In genomic region chr6:52234428-52235140, GRCm38 (mm10) we compare ENCODE assay signal across 10 mouse cellular contexts. TPM values are rescaled to one million over a fixed set of nuclear protein-coding genes. Genes with fewer than 3 reads are reported as not detected.
DNase-seq lines count a peak whose midpoint lies in the region; ATAC-seq lines count a peak whose summit lies in the region.
"Had no signal": no experiment of that assay in that cellular context is flagged by ENCODE, and none has a peak within 500 bp of the region (broad histone marks: within the 10 kb centered on the region; RNA-seq: fewer than 3 reads in every experiment).

No protein-coding gene starts in this region.

- H3K27me3 ChIP-seq in forebrain, embryonic 10.5 days (ENCODE audit: poor library complexity, severe bottlenecking) = peaks cover 100% of the 10 kb centered on the region
- H3K27me3 ChIP-seq in forebrain, embryonic 14.5 days (replicated peaks; ENCODE audit: control insufficient read depth, insufficient read depth, low read length) = peaks cover 92% of the 10 kb centered on the region
- peaks cover 56% of the 10 kb centered on the region for H3K27me3 ChIP-seq in limb, embryonic 10.5 days (ENCODE audit: low read depth, poor library complexity, severe bottlenecking)

- H3K9me3 ChIP-seq in forebrain, embryonic 10.5 days = no peaks in the 10 kb centered on the region
- H3K9me3 ChIP-seq in forebrain, embryonic 14.5 days (replicated peaks; ENCODE audit: control insufficient read depth, low read length) = no peaks in the 10 kb centered on the region
- no peaks in the 10 kb centered on the region for H3K9me3 ChIP-seq in limb, embryonic 10.5 days (replicated peaks)

- H3K4me1 ChIP-seq in forebrain, embryonic 10.5 days = peaks cover 13% of the 10 kb centered on the region
- H3K4me1 ChIP-seq in forebrain, embryonic 14.5 days (ENCODE audit: control insufficient read depth, insufficient read depth, low read length) = no peaks in the 10 kb centered on the region
- peaks cover 32% of the 10 kb centered on the region for H3K4me1 ChIP-seq in limb, embryonic 10.5 days

- 1% methylated on average over 66 of the region's 68 CpGs for WGBS in forebrain, embryonic 10.5 days
- WGBS in forebrain, embryonic 14.5 days = under 1% methylated on average over 61 of the region's 68 CpGs
- WGBS in limb, embryonic 10.5 days = under 1% methylated on average over 68 of the region's 68 CpGs

- no peak for DNase-seq in forebrain, embryonic 10.5 days (ENCODE audit: extremely low spot score, low spot score)
- no peak for DNase-seq in forebrain, embryonic 14.5 days (ENCODE audit: low spot score)
- DNase-seq in urinary bladder, adult 2 months (ENCODE audit: low spot score) = peak; percentile 72
- no peak for DNase-seq in urinary bladder, postnatal 25 days (ENCODE audit: low spot score)
- DNase-seq in limb, embryonic 10.5 days (ENCODE audit: low spot score) = peak; percentile 88
- no peak for DNase-seq in layer of hippocampus, postnatal 36 days
- DNase-seq in Muller cell, postnatal 12 days (ENCODE audit: inconsistent ontology term) = no peak
- no peak for DNase-seq in layer of hippocampus, postnatal 10 days (ENCODE audit: low spot score in 2 of 2)

- H3K4me3 ChIP-seq in forebrain, embryonic 10.5 days = 0 out of 2 replicates have a peak overlapping the region, but pooled peaks have one; percentile 2
- no peak overlapping the region for H3K4me3 ChIP-seq in forebrain, embryonic 14.5 days (ENCODE audit: low read depth, low read length)
- peak overlapping the region; percentile 90 for H3K4me3 ChIP-seq in limb, embryonic 10.5 days
- H3K4me3 ChIP-seq: left cerebral cortex, adult 2 months had no signal

- H3K9ac ChIP-seq in forebrain, embryonic 14.5 days (ENCODE audit: low read length) = no peak overlapping the region

- ATAC-seq in forebrain, embryonic 14.5 days = no peak

- H3K27ac ChIP-seq in forebrain, embryonic 10.5 days = no peak overlapping the region
- no peak overlapping the region for H3K27ac ChIP-seq in forebrain, embryonic 14.5 days (ENCODE audit: low read depth, low read length)
- peak overlapping the region; percentile 99 for H3K27ac ChIP-seq in limb, embryonic 10.5 days
- H3K27ac ChIP-seq: left cerebral cortex, adult 2 months had no signal

- H3K36me3 ChIP-seq in forebrain, embryonic 10.5 days (replicated peaks) = no peaks in the 10 kb centered on the region
- no peaks in the 10 kb centered on the region for H3K36me3 ChIP-seq in forebrain, embryonic 14.5 days (ENCODE audit: control insufficient read depth, insufficient read depth, low read length)
- peaks cover 69% of the 10 kb centered on the region for H3K36me3 ChIP-seq in limb, embryonic 10.5 days

- no peak overlapping the region for H3K4me2 ChIP-seq in forebrain, embryonic 14.5 days (ENCODE audit: low read length)

RNA-seq across cellular contexts. Expression of gene Hoxa9, which starts 3.7 kb away (rescaled TPM):
- not detected in 2 replicates for polyA plus RNA-seq in forebrain, embryonic 10.5 days (2016; fragmentation: Nextera tagmentation; extraction: Ambion mirVana)
- not detected in 2 replicates for polyA plus RNA-seq in forebrain, embryonic 14.5 days (2014; fragmentation: Nextera tagmentation; extraction: Ambion mirVana)
- 48.1 and 60.0 TPM in 2 replicates for polyA plus RNA-seq in urinary bladder, adult 2 months (2012; rRNA removed)
- 95.7 and 123 TPM in 2 replicates for polyA plus RNA-seq in limb, embryonic 10.5 days (2016; fragmentation: Nextera tagmentation; extraction: Ambion mirVana)
- total RNA-seq in layer of hippocampus, postnatal 36 days (2021) = not detected
- total RNA-seq in layer of hippocampus, postnatal 10 days (2021) = not detected
- total RNA-seq: left cerebral cortex, adult 2 months had no signal

RNA-seq across cellular contexts. Expression of gene Hoxa10, which starts 6.1 kb away (rescaled TPM):
- polyA plus RNA-seq in forebrain, embryonic 10.5 days (2016; fragmentation: Nextera tagmentation; extraction: Ambion mirVana) = not detected in 2 replicates
- polyA plus RNA-seq in forebrain, embryonic 14.5 days (2014; fragmentation: Nextera tagmentation; extraction: Ambion mirVana) = not detected in 2 replicates
- polyA plus RNA-seq in urinary bladder, adult 2 months (2012; rRNA removed) = 79.4 and 93.6 TPM in 2 replicates
- polyA plus RNA-seq in limb, embryonic 10.5 days (2016; fragmentation: Nextera tagmentation; extraction: Ambion mirVana) = 175 and 195 TPM in 2 replicates
- total RNA-seq in layer of hippocampus, postnatal 36 days (2021) = not detected
- total RNA-seq in layer of hippocampus, postnatal 10 days (2021) = not detected
- total RNA-seq: left cerebral cortex, adult 2 months had no signal
- polyA plus RNA-seq: spleen, adult 2 months had no signal

RNA-seq across cellular contexts. Expression of gene Hoxa11, which starts 11.0 kb away (rescaled TPM):
- polyA plus RNA-seq in forebrain, embryonic 10.5 days (2016; fragmentation: Nextera tagmentation; extraction: Ambion mirVana) = not detected in 2 replicates
- not detected in 2 replicates for polyA plus RNA-seq in forebrain, embryonic 14.5 days (2014; fragmentation: Nextera tagmentation; extraction: Ambion mirVana)
- polyA plus RNA-seq in urinary bladder, adult 2 months (2012; rRNA removed) = 25.4 and 29.2 TPM in 2 replicates
- polyA plus RNA-seq in limb, embryonic 10.5 days (2016; fragmentation: Nextera tagmentation; extraction: Ambion mirVana) = 71.6 and 74.9 TPM in 2 replicates
- total RNA-seq in layer of hippocampus, postnatal 36 days (2021) = not detected
- total RNA-seq in layer of hippocampus, postnatal 10 days (2021) = not detected
- total RNA-seq: left cerebral cortex, adult 2 months had no signal
- polyA plus RNA-seq: spleen, adult 2 months had no signal

RNA-seq across cellular contexts. Expression of gene Hoxa7, which starts 12.9 kb away (rescaled TPM):
- polyA plus RNA-seq in forebrain, embryonic 10.5 days (2016; fragmentation: Nextera tagmentation; extraction: Ambion mirVana) = not detected in 2 replicates
- polyA plus RNA-seq in forebrain, embryonic 14.5 days (2014; fragmentation: Nextera tagmentation; extraction: Ambion mirVana) = not detected in 2 replicates
- 27.6 and 28.6 TPM in 2 replicates for polyA plus RNA-seq in urinary bladder, adult 2 months (2012; rRNA removed)
- 24.7 and 24.8 TPM in 2 replicates for polyA plus RNA-seq in limb, embryonic 10.5 days (2016; fragmentation: Nextera tagmentation; extraction: Ambion mirVana)
- not detected for total RNA-seq in layer of hippocampus, postnatal 36 days (2021)
- total RNA-seq in layer of hippocampus, postnatal 10 days (2021) = not detected
- total RNA-seq: left cerebral cortex, adult 2 months had no signal

RNA-seq across cellular contexts. Expression of gene Gm28308, which starts 21.4 kb away (rescaled TPM):
- not detected in 2 replicates for polyA plus RNA-seq in forebrain, embryonic 10.5 days (2016; fragmentation: Nextera tagmentation; extraction: Ambion mirVana)
- polyA plus RNA-seq in forebrain, embryonic 14.5 days (2014; fragmentation: Nextera tagmentation; extraction: Ambion mirVana) = not detected in 2 replicates
- 0.88 and 1.2 TPM in 2 replicates for polyA plus RNA-seq in urinary bladder, adult 2 months (2012; rRNA removed)
- polyA plus RNA-seq in limb, embryonic 10.5 days (2016; fragmentation: Nextera tagmentation; extraction: Ambion mirVana) = 0.79 and 1.2 TPM in 2 replicates
- total RNA-seq in layer of hippocampus, postnatal 36 days (2021) = not detected
- total RNA-seq in layer of hippocampus, postnatal 10 days (2021) = not detected
- total RNA-seq: left cerebral cortex, adult 2 months had no signal
- polyA plus RNA-seq: spleen, adult 2 months had no signal

Comparison
In these comparisons a context has a peak if more than half of its experiments do, and no peak if none do; other contexts are left out.
1. DNase-seq: peak in urinary bladder, adult 2 months (single experiment) and limb, embryonic 10.5 days (single experiment); none in forebrain, embryonic 10.5 days (single experiment), forebrain, embryonic 14.5 days (single experiment), urinary bladder, postnatal 25 days (single experiment), layer of hippocampus, postnatal 36 days (0 of 2), Muller cell, postnatal 12 days (single experiment) and layer of hippocampus, postnatal 10 days (0 of 2).
2. RNA of gene Hoxa9, which starts 3.7 kb away (polyA plus RNA-seq): 95.7 to 123 TPM in limb, embryonic 10.5 days and 48.1 to 60.0 TPM in urinary bladder, adult 2 months; not detected in forebrain, embryonic 10.5 days and not detected in forebrain, embryonic 14.5 days; every median in the first group is over 10 times any median in the second.
3. RNA of gene Hoxa10, which starts 6.1 kb away (polyA plus RNA-seq): 175 to 195 TPM in limb, embryonic 10.5 days and 79.4 to 93.6 TPM in urinary bladder, adult 2 months; not detected in forebrain, embryonic 10.5 days and not detected in forebrain, embryonic 14.5 days; every median in the first group is over 10 times any median in the second.
4. RNA of gene Hoxa11, which starts 11.0 kb away (polyA plus RNA-seq): 71.6 to 74.9 TPM in limb, embryonic 10.5 days and 25.4 to 29.2 TPM in urinary bladder, adult 2 months; not detected in forebrain, embryonic 10.5 days and not detected in forebrain, embryonic 14.5 days; every median in the first group is over 10 times any median in the second.